Mouse (Mus musculus) G1E (cell line): ENCODE measurements around the gene Bckdk. TPM values are rescaled to one million over a fixed set of nuclear protein-coding genes. Genes with fewer than 3 reads are reported as not detected.

ENCODE experiments used
- ATAC-seq: 2 replicates; pipeline ENCODE4 v1.8.0; 2016; ENCODE audit warnings: mild to moderate bottlenecking; ENCODE audit not compliant: insufficient number of reproducible peaks, poor library complexity, low FRiP score, severe bottlenecking; ENCODE audit errors: extremely low read depth
- DNase-seq: peaks from one replicate; pipeline ENCODE4 v3.0.0; 2012; ENCODE audit warnings: low spot score
- H3K27me3 ChIP-seq: 2 replicates; pipeline ENCODE4 v1.6.1; 2012; ENCODE audit warnings: mild to moderate bottlenecking, low read length, inconsistent platforms; ENCODE audit not compliant: insufficient read depth
- H3K36me3 ChIP-seq: replicated peaks from 2 replicates; pipeline ENCODE3; 2012; ENCODE audit warnings: mild to moderate bottlenecking, inconsistent platforms
- H3K4me1 ChIP-seq: 2 replicates; pipeline ENCODE4 v1.6.1; 2012; ENCODE audit warnings: low read depth, low read length, inconsistent platforms, mixed read lengths; ENCODE audit not compliant: insufficient read depth
- H3K4me3 ChIP-seq: 2 replicates; pipeline ENCODE4 v1.5.1; 2012; ENCODE audit warnings: low read depth, mild to moderate bottlenecking, inconsistent platforms, low read length, moderate library complexity, mixed read lengths
- H3K9me3 ChIP-seq: replicated peaks from 2 replicates; pipeline ENCODE4 v1.6.1; 2012; ENCODE audit warnings: inconsistent platforms
- CTCF ChIP-seq: IDR thresholded peaks from 2 replicates; pipeline ENCODE4 v1.5.1; 2012; ENCODE audit warnings: low read depth, low read length, inconsistent platforms, mixed read lengths
- GATA1 ChIP-seq: IDR thresholded peaks from 2 replicates; pipeline ENCODE4 v1.6.1; 2012; ENCODE audit warnings: borderline replicate concordance, low read length, inconsistent platforms, mixed read lengths
- GATA2 ChIP-seq: IDR thresholded peaks from 2 replicates; pipeline ENCODE4 v1.6.1; 2012; ENCODE audit warnings: low read depth, low read length, inconsistent platforms, borderline replicate concordance
- POLR2AphosphoS5 ChIP-seq: IDR thresholded peaks from 2 replicates; pipeline ENCODE4 v1.6.1; 2012; ENCODE audit warnings: low read depth, low read length, inconsistent platforms; ENCODE audit not compliant: insufficient replicate concordance
- TAL1 ChIP-seq: conservative IDR thresholded peaks from 2 replicates; pipeline ENCODE4 v1.6.1; 2012; ENCODE audit warnings: low read depth, low read length, inconsistent platforms, mixed read lengths
- polyA plus RNA-seq: library from polyadenylated mRNA; stranded (reverse); fragments of >175 nt; gene quantifications from 2 replicates; pipeline ENCODE4 v1.2.3, GENCODE M21; 2012
- total RNA-seq, 2 experiments: library from RNA; stranded (forward) in 1 of 2; stranded (reverse) in 1 of 2; fragments of 200-1000 nt in 1 of 2; fragments of >200 nt in 1 of 2; fragmentation: Nextera tagmentation in 1 of 2; gene quantifications; 2 replicates each; pipeline ENCODE4 v1.2.3; 2014 to 2017

Bckdk gene
- total and polyA plus RNA-seq, 3 experiments, result 40.4 to 134 (median 73.4) TPM

DNA sequence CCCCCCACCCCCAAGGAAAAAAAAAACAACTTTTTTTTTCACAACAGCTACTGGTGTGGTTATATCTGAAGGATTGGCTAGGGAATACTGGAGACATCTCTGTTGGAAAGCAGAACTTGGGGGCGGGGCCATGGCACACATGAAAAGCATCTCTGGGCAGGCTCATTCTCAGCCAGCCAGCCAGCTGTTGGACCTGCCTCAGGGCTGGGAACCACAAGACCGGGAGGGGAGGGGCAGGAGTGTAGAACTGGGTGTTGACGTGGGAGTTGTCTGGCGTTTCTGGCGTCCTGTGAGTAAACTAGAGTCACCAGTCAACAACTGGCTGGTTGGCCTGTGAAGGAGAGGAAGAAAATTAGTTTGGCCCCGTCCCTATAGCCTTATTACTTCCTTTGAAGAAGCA is 17.9 kb upstream of the Bckdk start:
- H3K36me3 ChIP-seq, result peaks cover 99% of the 10 kb centered on the region
- no peak for TF ChIP-seq GATA2
- DNase-seq (peak; percentile 53), ATAC-seq (peak; percentile 22)
- H3K4me1 ChIP-seq, result peaks cover 82% of the 10 kb centered on the region
- H3K9me3 ChIP-seq, result peaks cover 6% of the 10 kb centered on the region
- no peaks in the 10 kb centered on the region for H3K27me3 ChIP-seq
- no peak overlapping the region; the same call in 1 of the 2 replicates for H3K4me3 ChIP-seq

DNA sequence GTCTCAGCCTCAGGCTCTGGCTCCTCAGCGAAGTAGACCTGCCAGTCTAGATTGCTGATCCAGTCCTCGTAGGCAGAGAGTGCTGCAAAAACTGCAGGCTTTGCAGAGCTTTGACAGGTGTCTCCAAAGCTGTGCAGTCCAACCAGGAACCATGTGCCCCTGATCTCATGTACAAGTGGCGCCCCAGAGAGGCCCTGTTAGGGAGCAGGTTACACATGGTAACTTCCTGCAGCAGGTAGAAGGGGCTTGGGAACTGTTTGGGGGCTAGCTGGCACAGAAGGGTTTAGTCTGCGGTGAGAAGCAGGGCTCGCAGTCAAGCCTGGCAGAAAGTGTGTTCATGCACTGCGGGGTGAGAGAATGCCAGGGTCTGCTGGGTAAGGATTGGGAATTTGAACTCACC is 17.3 kb upstream of the Bckdk start:
- Histone ChIP-seq H3K27me3 (no peaks in the 10 kb centered on the region), H3K36me3 (peaks cover 99% of the 10 kb centered on the region), H3K4me3 (peak overlapping the region; percentile 0; the same call in 1 of the 2 replicates), H3K4me1 (peaks cover 76% of the 10 kb centered on the region), H3K9me3 (no peaks in the 10 kb centered on the region)
- no peak for TF ChIP-seq GATA1
- no peak for TF ChIP-seq TAL1
- TF ChIP-seq POLR2AphosphoS5, result no peak
- no peak for TF ChIP-seq GATA2
- no peak for TF ChIP-seq CTCF
- DNase-seq (no peak), ATAC-seq (no peak)

DNA sequence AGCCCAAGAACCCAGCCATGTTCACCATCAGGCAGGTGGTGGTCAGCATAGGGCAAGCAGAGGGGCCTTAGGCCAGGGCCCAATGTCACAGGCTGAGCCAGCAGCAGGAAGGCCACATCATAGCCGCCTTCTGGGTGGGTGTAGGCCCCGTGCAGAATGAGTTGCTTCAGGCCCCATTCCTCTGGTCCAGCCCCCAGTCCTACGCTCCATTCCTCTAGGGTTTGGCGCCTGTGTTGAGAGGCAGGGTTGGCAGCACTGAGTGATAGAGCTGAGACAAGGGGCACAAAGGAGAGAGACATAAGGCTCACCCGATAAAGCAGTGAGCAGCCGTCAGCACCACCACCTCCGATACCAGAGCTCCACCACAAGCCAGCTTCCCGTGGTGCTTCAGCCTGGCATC is 16.7 kb upstream of the Bckdk start:
- Histone ChIP-seq H3K9me3 (no peaks in the 10 kb centered on the region), H3K4me3 (no peak overlapping the region), H3K36me3 (peaks cover 99% of the 10 kb centered on the region), H3K4me1 (peaks cover 70% of the 10 kb centered on the region), H3K27me3 (no peaks in the 10 kb centered on the region)
- DNase-seq (no peak), ATAC-seq (no peak)
- no peak for TF ChIP-seq GATA2

DNA sequence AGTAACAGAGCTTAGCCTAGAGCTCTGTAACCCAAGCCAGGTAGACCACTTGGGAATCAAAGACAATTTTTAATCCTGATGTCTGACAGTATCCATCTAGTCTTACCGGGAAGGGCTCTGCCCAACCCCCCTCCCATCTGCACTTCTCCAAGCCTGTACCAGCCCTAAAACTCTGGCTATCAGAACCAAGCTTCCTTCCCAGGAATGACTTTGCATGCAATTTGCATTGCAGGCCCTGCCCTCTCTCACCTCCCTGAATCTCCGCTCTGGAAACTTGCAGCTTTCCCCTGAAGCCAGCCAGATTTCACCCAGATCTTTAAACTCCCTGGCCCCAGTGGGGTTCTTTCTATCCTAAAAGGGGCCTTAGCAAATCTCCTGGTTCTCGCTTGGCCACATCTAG is 16.1 kb upstream of the Bckdk start:
- no peak for DNase-seq
- Histone ChIP-seq H3K9me3 (no peaks in the 10 kb centered on the region), H3K4me3 (no peak overlapping the region), H3K36me3 (peaks cover 99% of the 10 kb centered on the region), H3K27me3 (no peaks in the 10 kb centered on the region), H3K4me1 (peaks cover 64% of the 10 kb centered on the region)
- TF ChIP-seq TAL1 (no peak), GATA2 (no peak), GATA1 (no peak), POLR2AphosphoS5 (no peak), CTCF (no peak)
- no peak for ATAC-seq

DNA sequence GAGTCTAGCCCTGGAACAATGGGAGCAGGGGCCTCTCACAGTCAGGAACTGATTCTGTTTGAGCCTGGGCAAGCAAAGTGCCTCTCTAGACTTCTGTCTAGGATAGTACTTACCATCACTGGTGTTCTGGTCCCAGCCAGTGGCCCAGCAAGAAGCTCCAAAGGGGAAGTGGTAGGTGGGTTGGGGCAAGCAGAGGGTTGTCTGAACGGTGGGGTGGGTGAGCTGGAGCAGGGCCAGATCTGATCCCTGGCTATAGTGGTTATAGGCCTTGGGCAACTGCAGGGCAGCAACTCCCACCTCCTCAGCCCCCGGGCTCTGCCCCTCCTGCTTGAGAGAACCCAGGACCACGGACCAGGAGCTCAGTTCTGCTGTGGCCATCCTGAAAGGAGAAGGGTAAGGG is 15.1 kb upstream of the Bckdk start:
- DNase-seq, result no peak
- no peak for ATAC-seq
- peaks cover 99% of the 10 kb centered on the region for H3K36me3 ChIP-seq

DNA sequence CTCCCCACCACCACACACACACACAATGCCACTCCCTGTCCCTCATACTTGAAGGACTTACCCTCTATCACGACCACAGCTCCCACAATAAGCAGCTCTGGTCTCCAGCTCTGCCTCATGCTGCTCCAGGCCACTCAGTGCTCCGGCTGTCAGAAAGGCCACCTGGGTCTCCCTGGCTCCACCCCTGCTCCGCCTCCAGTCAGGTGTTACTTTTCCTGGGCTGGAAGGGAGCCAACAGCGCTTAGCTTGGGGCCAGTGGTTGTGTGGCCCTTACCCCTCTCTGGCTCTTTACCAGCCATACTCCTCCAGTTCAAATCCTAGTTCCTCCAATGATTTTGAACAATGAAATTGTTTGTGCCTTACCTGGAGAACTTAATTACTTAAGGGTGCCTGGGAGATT is 13.1 kb upstream of the Bckdk start, which contains the start of gene Prss53:
Gene Prss53, minus strand, starts transcription at position 173 of the 400 bp plus-strand sequence.
- DNase-seq (no peak), ATAC-seq (no peak)
- Histone ChIP-seq H3K36me3 (peaks cover 87% of the 10 kb centered on the region), H3K27me3 (no peaks in the 10 kb centered on the region), H3K9me3 (no peaks in the 10 kb centered on the region), H3K4me1 (peaks cover 54% of the 10 kb centered on the region), H3K4me3 (no peak within 1 kb of the TSS)
- TF ChIP-seq CTCF, result no peak
- no peak for TF ChIP-seq GATA2
- TF ChIP-seq GATA1, result no peak
- TF ChIP-seq TAL1, result no peak
- no peak for TF ChIP-seq POLR2AphosphoS5

More for the DNA sequence above, 15.1 kb upstream of the Bckdk start:
- H3K27me3 ChIP-seq, result no peaks in the 10 kb centered on the region
- peaks cover 54% of the 10 kb centered on the region for H3K4me1 ChIP-seq
- no peak overlapping the region for H3K4me3 ChIP-seq
- H3K9me3 ChIP-seq, result no peaks in the 10 kb centered on the region
- TF ChIP-seq CTCF (no peak), GATA1 (no peak), TAL1 (no peak), POLR2AphosphoS5 (no peak), GATA2 (no peak)

DNA sequence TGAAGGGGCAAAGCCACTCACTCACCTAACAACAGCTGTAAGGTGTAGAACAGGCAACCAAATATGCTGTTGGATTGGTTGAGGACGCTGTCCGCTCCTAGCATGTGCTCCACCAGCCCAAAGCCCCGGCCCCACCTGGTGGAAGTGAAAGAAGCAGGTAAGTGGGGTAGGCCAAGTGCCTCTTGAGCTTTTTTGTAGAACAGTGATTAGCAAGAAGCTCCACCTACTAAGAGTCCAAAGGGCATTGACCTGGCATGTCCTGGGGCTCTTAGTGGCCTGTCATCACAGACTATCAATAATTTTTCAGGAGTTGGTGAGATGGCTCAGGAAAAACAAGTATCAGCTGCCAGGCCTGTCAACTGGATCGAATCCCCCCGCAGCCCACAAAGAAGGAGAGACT is 9.4 kb upstream of the Bckdk start:
- peaks cover 50% of the 10 kb centered on the region for H3K36me3 ChIP-seq

More for the DNA sequence above, 9.4 kb upstream of the Bckdk start:
- Histone ChIP-seq H3K4me1 (peaks cover 50% of the 10 kb centered on the region), H3K27me3 (no peaks in the 10 kb centered on the region), H3K4me3 (peak overlapping the region; percentile 78; the same call in 1 of the 2 replicates), H3K9me3 (no peaks in the 10 kb centered on the region)
- no peak for DNase-seq
- no peak for TF ChIP-seq POLR2AphosphoS5
- TF ChIP-seq GATA2, result no peak
- TF ChIP-seq TAL1, result no peak
- no peak for TF ChIP-seq GATA1
- no peak for TF ChIP-seq CTCF
- no peak for ATAC-seq
